Mouse (Mus musculus): ENCODE measurements around the gene Ptpa.

DNA sequence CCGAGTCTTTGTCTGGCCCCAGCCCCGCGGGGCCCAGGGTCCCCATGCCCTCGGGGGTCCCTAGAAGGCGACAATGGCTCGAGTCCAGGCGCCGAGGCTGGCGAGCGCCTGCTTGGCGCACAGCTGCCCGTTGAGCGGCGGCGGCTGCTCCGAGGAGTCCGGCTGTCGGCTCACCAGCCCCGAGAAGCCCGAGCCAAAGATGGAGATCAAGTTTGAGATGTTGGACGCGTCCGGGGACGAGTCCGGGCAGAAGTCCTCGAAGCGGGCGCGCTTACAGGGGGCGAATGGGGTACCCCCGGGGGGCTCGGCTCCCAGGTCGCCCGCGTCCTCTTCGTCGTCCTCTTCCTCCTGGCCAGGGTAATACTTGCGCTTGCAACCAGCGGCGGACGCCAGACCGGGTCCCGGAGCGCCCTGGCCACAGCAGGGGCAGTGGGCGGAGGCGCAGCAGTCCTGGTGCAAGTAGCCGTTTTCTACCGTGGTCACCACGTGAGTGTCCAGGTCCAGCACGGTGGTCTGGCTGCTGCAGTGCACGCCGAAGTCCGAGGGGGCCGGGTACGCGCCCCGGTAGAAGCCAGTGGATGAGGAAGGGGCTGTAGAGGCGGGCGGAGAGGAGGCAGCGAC lies 57.0 kb downstream of the Ptpa start:
- TF ChIP-seq CTCF (IDR thresholded peaks at IDR 0.05; ENCODE audit: control insufficient read depth, insufficient read depth, insufficient read length) (no peak), USF1 (IDR thresholded peaks at IDR 0.05; ENCODE audit: low read depth) (no peak), MAX (IDR thresholded peaks at IDR 0.05) (no peak), MYOG (IDR thresholded peaks at IDR 0.05; ENCODE audit: control insufficient read depth, extremely low read depth, insufficient read length) (no peak), MYOD1 (IDR thresholded peaks at IDR 0.05; ENCODE audit: control insufficient read depth, insufficient read length, low read depth) (no peak)

Measured in C2C12 (cell line).